Mouse (Mus musculus) erythroblast, embryonic 14.5 days (primary cell): ENCODE measurements around the gene Map3k13. TPM values are rescaled to one million over a fixed set of nuclear protein-coding genes. Genes with fewer than 3 reads are reported as not detected.

Experiments
- H3K27me3 ChIP-seq: 2 replicates; pipeline ENCODE4 v1.6.1; 2012; ENCODE audit warnings: inconsistent platforms; ENCODE audit not compliant: control insufficient read depth
- H3K36me3 ChIP-seq: 2 replicates; pipeline ENCODE4 v1.6.1; 2012; ENCODE audit warnings: mild to moderate bottlenecking, inconsistent platforms; ENCODE audit not compliant: control insufficient read depth
- H3K4me1 ChIP-seq: 2 replicates; pipeline ENCODE4 v1.6.1; 2012; ENCODE audit warnings: inconsistent platforms; ENCODE audit not compliant: control insufficient read depth
- H3K4me3 ChIP-seq: replicated peaks from 2 replicates; pipeline ENCODE3; 2012; ENCODE audit warnings: moderate library complexity, mild to moderate bottlenecking, inconsistent platforms
- H3K9me3 ChIP-seq: 2 replicates; pipeline ENCODE4 v1.6.1; 2012; ENCODE audit warnings: low read length, inconsistent platforms, mixed read lengths; ENCODE audit not compliant: control insufficient read depth
- GATA1 ChIP-seq: IDR thresholded peaks from 2 replicates; pipeline ENCODE4 v1.6.1; 2012; ENCODE audit warnings: low read length, inconsistent platforms, mixed read lengths
- TAL1 ChIP-seq: IDR thresholded peaks from 3 replicates; pipeline ENCODE4 v1.6.1; 2012; ENCODE audit warnings: low read length, inconsistent platforms, mixed read lengths
- polyA plus RNA-seq: library from polyadenylated mRNA; stranded (reverse); fragments of >175 nt; gene quantifications from 2 replicates; pipeline ENCODE4 v1.2.3, GENCODE M21; 2012

Map3k13 gene
- polyA plus RNA-seq, 1 experiment: 0.01 TPM

- no peaks in the 10 kb centered on the region for H3K27me3 ChIP-seq
- H3K36me3 ChIP-seq: no peaks in the 10 kb centered on the region
- H3K9me3 ChIP-seq: no peaks in the 10 kb centered on the region
- H3K4me3 ChIP-seq: no peak overlapping the region
- no peaks in the 10 kb centered on the region for H3K4me1 ChIP-seq
- no peak for TF ChIP-seq GATA1
- no peak for TF ChIP-seq TAL1
Measured at GRCm38 (mm10) chr16:21869879-21870278, 75.7 kb downstream of the Map3k13 start.

- no peak for TF ChIP-seq TAL1
- TF ChIP-seq GATA1: no peak
- Histone ChIP-seq H3K36me3 (no peaks in the 10 kb centered on the region), H3K9me3 (no peaks in the 10 kb centered on the region), H3K4me3 (no peak overlapping the region), H3K27me3 (no peaks in the 10 kb centered on the region), H3K4me1 (no peaks in the 10 kb centered on the region)
Measured at GRCm38 (mm10) chr16:21877735-21878134, 83.6 kb downstream of the Map3k13 start.

GRCm38 (mm10) chr16:21878834-21879233, 84.7 kb downstream of the Map3k13 start:
- TF ChIP-seq TAL1: no peak
- TF ChIP-seq GATA1: no peak
- Histone ChIP-seq H3K27me3 (no peaks in the 10 kb centered on the region), H3K4me3 (no peak overlapping the region), H3K36me3 (no peaks in the 10 kb centered on the region), H3K9me3 (no peaks in the 10 kb centered on the region), H3K4me1 (no peaks in the 10 kb centered on the region)

- H3K9me3 ChIP-seq: no peaks in the 10 kb centered on the region
- H3K36me3 ChIP-seq: no peaks in the 10 kb centered on the region
- H3K4me1 ChIP-seq: no peaks in the 10 kb centered on the region
- no peaks in the 10 kb centered on the region for H3K27me3 ChIP-seq
- TF ChIP-seq TAL1 (no peak), GATA1 (no peak)
- H3K4me3 ChIP-seq: no peak overlapping the region
Measured at GRCm38 (mm10) chr16:21881181-21881580, 87.0 kb downstream of the Map3k13 start.

- Histone ChIP-seq H3K4me3 (no peak overlapping the region), H3K4me1 (no peaks in the 10 kb centered on the region), H3K36me3 (no peaks in the 10 kb centered on the region), H3K9me3 (no peaks in the 10 kb centered on the region), H3K27me3 (no peaks in the 10 kb centered on the region)
- TF ChIP-seq TAL1 (no peak), GATA1 (no peak)
Measured at GRCm38 (mm10) chr16:21881582-21882259, 87.6 kb downstream of the Map3k13 start.

- Histone ChIP-seq H3K4me1 (no peaks in the 10 kb centered on the region), H3K36me3 (no peaks in the 10 kb centered on the region; the same call in 1 of the 2 replicates), H3K4me3 (no peak overlapping the region), H3K9me3 (no peaks in the 10 kb centered on the region), H3K27me3 (no peaks in the 10 kb centered on the region)
- TF ChIP-seq GATA1: no peak
- no peak for TF ChIP-seq TAL1
Measured at GRCm38 (mm10) chr16:21887601-21888000, 93.5 kb downstream of the Map3k13 start.

- H3K9me3 ChIP-seq: no peaks in the 10 kb centered on the region
- H3K36me3 ChIP-seq: no peaks in the 10 kb centered on the region; the same call in 1 of the 2 replicates
- no peak overlapping the region for H3K4me3 ChIP-seq
- H3K27me3 ChIP-seq: no peaks in the 10 kb centered on the region
- no peaks in the 10 kb centered on the region for H3K4me1 ChIP-seq
- TF ChIP-seq TAL1 (no peak), GATA1 (no peak)
Measured at GRCm38 (mm10) chr16:21893890-21894289, 99.7 kb downstream of the Map3k13 start.

- Histone ChIP-seq H3K27me3 (no peaks in the 10 kb centered on the region), H3K4me1 (no peaks in the 10 kb centered on the region), H3K4me3 (no peak overlapping the region), H3K36me3 (no peaks in the 10 kb centered on the region; the same call in 1 of the 2 replicates), H3K9me3 (no peaks in the 10 kb centered on the region)
- TF ChIP-seq GATA1 (no peak), TAL1 (no peak)
Measured at GRCm38 (mm10) chr16:21901286-21901685, 107.1 kb downstream of the Map3k13 start.

GRCm38 (mm10) chr16:21904636-21905035, 110.5 kb downstream of the Map3k13 start:
- Histone ChIP-seq H3K9me3 (no peaks in the 10 kb centered on the region), H3K36me3 (peaks cover 4% of the 10 kb centered on the region; the same call in 1 of the 2 replicates), H3K4me1 (no peaks in the 10 kb centered on the region), H3K27me3 (no peaks in the 10 kb centered on the region), H3K4me3 (no peak overlapping the region)
- TF ChIP-seq GATA1: no peak

- no peaks in the 10 kb centered on the region for H3K27me3 ChIP-seq
- no peak overlapping the region for H3K4me3 ChIP-seq
- peaks cover 2% of the 10 kb centered on the region for H3K4me1 ChIP-seq
- H3K36me3 ChIP-seq: peaks cover 4% of the 10 kb centered on the region; the same call in 1 of the 2 replicates
- no peaks in the 10 kb centered on the region for H3K9me3 ChIP-seq
- TF ChIP-seq TAL1: no peak
Measured at GRCm38 (mm10) chr16:21905996-21906395, 111.8 kb downstream of the Map3k13 start.
